Mouse (Mus musculus): ENCODE data around the gene Ppp1r14a. TPM values are rescaled to one million over a fixed set of nuclear protein-coding genes. Genes with fewer than 3 reads are reported as not detected.

Gene Ppp1r14a
- polyA plus RNA-seq, 1 experiment from 2014 or later: 11.8 TPM

Other genes with a start within 250 kb of the Ppp1r14a start
- 0.05 and 0.08 TPM in 2 replicates for gene Ryr1, start 164.1 kb upstream of the Ppp1r14a start, polyA plus RNA-seq (2014; fragmentation: Nextera tagmentation; extraction: Ambion mirVana)
- 0.39 and 0.43 TPM in 2 replicates for gene Rasgrp4, start 154.5 kb upstream of the Ppp1r14a start, polyA plus RNA-seq (2014; fragmentation: Nextera tagmentation; extraction: Ambion mirVana)
- 13.9 and 14.4 TPM in 2 replicates for gene Fam98c, start 133.1 kb upstream of the Ppp1r14a start, polyA plus RNA-seq (2014; fragmentation: Nextera tagmentation; extraction: Ambion mirVana)
- gene Ggn, start 119.1 kb upstream of the Ppp1r14a start, polyA plus RNA-seq (2014; fragmentation: Nextera tagmentation; extraction: Ambion mirVana): 0.28 and 0.86 TPM in 2 replicates
- gene Spred3, start 118.9 kb upstream of the Ppp1r14a start, polyA plus RNA-seq (2014; fragmentation: Nextera tagmentation; extraction: Ambion mirVana): 1.3 and 1.6 TPM in 2 replicates
- 227 and 241 TPM in 2 replicates for gene Psmd8, start 108.6 kb upstream of the Ppp1r14a start, polyA plus RNA-seq (2014; fragmentation: Nextera tagmentation; extraction: Ambion mirVana)
- gene Catsperg1, start 75.3 kb upstream of the Ppp1r14a start, polyA plus RNA-seq (2014; fragmentation: Nextera tagmentation; extraction: Ambion mirVana): 0.44 and 0.66 TPM in 2 replicates
- gene Kcnk6, start 56.8 kb upstream of the Ppp1r14a start, polyA plus RNA-seq (2014; fragmentation: Nextera tagmentation; extraction: Ambion mirVana): 0.85 and 1.2 TPM in 2 replicates
- gene Yif1b, start 51.0 kb upstream of the Ppp1r14a start, polyA plus RNA-seq (2014; fragmentation: Nextera tagmentation; extraction: Ambion mirVana): 105 and 114 TPM in 2 replicates
- gene 2200002D01Rik, start 40.8 kb upstream of the Ppp1r14a start, polyA plus RNA-seq (2014; fragmentation: Nextera tagmentation; extraction: Ambion mirVana): 5.9 and 7.7 TPM in 2 replicates
- gene Spint2, start 7.4 kb upstream of the Ppp1r14a start, polyA plus RNA-seq (2014; fragmentation: Nextera tagmentation; extraction: Ambion mirVana): 93.5 and 98.5 TPM in 2 replicates
- 0.54 and 1.5 TPM in 2 replicates for gene Dpf1, start 14.6 kb downstream of the Ppp1r14a start, polyA plus RNA-seq (2014; fragmentation: Nextera tagmentation; extraction: Ambion mirVana)
- 3.0 and 3.4 TPM in 2 replicates for gene Sipa1l3, start 229.3 kb downstream of the Ppp1r14a start, polyA plus RNA-seq (2014; fragmentation: Nextera tagmentation; extraction: Ambion mirVana)

Measured in heart, embryonic 14.5 days (tissue).